Mouse (Mus musculus) T-helper 2 cell (primary cell): Measurements from ENCODE around the gene Tent5b.

Source experiments
- in situ Hi-C: fragments of 300-600 bp; cut with MboI, MseI; formaldehyde crosslinking; loops from one replicate; pipeline ENCODE4 v1.15.1; 2025; ENCODE audit warnings: high pct_unique_total_duplicates

The Tent5b gene

DNA sequence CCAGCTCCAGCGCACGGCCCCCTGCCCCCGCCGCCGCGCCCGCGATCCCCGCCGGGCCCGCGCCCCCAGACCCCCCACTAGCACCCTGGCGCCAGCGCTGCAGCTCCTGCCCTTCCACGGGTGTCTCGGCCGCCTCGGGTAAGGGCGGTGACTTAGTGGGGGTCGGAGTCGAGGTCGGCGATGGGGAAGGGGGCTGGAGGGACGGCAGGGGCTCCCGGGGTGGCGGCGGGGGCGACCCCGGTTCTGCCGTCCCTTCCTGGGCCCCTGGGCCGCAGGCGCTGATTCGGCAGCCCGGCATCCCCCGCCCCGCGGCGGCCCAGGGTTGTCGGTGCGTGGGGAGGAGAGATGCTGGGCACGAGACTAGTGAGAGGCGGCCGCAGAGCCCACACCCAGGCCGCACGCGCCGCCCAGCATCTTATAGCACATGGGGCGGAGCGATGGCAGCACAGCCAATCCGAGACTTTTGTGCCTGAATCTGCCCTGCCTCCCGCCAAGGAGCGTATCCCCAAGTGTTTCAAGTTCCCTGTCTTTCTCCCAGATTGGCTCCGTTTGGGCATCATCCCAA, 18.3 kb downstream of the Tent5b start, which contains the start of gene Trnp1:
Gene Trnp1 (minus strand): TSS at position 391 of the 565 bp plus-strand sequence.
- in situ Hi-C loops, result no loop called here

- in situ Hi-C loops, result no loop called here
Measured at GRCm38 (mm10) chr4:133501514-133501913, 21.6 kb downstream of the Tent5b start.

GRCm38 (mm10) chr4:133504300-133504699, 24.4 kb downstream of the Tent5b start:
- in situ Hi-C loops, result no loop called here

DNA sequence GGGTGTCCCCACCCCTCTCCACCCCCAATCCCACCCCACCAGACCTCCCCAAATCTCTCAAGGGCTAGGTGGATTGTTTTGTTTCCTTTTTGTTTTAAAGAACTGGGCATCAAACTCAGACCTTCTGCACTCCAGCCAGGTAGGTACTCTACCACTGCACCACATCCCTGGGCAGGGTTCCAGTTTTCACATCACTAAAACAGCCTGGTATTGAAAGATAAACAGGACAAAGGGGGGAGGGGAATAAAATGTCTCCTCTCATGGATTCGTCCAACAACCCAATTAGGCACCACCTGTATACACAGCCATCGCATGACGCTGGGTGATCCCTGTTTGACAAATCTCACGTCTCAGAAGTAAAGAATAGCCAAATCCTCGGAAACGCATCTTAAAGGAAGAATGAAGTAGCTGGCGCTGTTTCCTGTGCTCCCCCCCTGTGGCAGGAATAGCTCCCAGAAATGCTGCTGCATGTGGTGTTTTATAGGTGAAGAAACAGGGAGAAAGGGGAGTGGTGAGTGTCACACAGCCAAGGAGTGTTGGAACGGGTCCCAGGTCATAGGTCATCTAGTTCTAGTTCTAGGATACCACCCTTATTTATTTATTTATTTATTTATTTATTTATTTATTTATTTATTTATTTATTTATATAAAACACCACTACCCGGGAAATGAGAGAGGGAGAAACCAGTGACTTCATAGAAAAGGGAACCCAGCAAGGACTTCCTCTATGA, 25.0 kb downstream of the Tent5b start:
- in situ Hi-C loops, result no loop called here

DNA sequence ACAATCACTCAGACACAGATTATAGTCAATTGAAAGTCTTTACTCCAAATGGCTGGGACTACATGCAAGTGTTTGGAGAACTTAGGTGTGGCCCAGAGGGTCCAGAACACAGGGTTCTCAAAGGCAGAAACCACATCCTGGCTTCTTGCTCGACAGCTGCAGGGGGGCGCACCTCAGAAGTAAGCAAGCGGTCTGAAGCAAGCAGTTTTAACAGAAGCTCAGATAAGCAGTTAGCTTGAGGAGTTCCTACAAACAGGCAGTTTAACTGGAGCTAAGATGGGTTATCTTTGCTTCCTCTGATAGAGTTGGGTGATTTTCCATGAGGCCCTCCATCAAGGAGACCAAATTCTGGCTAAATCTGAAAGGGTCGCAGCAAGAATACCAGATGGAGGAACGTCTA, 26.6 kb downstream of the Tent5b start:
- in situ Hi-C loops, result no loop called here

DNA sequence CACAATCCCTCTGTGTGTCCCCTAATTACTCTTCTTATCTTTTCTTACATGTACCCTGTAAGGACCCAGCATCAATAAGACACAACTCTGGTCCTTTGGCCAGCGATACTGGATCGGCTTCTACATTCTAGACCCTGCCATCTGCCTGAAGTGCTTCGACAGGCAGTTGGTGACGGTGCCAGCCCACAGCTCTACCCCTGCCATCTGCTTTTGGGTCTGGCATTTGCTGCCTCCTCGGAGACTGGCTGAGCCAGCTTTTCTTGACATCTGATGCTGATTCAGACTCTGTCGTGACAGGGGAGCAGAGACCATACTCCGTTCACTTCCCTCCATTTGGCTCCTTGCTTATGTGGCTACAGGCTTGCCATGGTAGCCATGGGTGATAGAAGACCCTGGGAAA, 29.1 kb downstream of the Tent5b start:
- in situ Hi-C loops, result no loop called here

- in situ Hi-C loops, result loop anchor here (10.0 kb wide), 1 partner anchor 1664 kb away; no protein-coding TSS in a partner anchor
Measured at GRCm38 (mm10) chr4:133511050-133511449, 31.1 kb downstream of the Tent5b start.

- in situ Hi-C loops, result loop anchor here (10.0 kb wide), 1 partner anchor 1662 kb away; no protein-coding TSS in a partner anchor
Measured at GRCm38 (mm10) chr4:133512511-133512910, 32.6 kb downstream of the Tent5b start.

DNA sequence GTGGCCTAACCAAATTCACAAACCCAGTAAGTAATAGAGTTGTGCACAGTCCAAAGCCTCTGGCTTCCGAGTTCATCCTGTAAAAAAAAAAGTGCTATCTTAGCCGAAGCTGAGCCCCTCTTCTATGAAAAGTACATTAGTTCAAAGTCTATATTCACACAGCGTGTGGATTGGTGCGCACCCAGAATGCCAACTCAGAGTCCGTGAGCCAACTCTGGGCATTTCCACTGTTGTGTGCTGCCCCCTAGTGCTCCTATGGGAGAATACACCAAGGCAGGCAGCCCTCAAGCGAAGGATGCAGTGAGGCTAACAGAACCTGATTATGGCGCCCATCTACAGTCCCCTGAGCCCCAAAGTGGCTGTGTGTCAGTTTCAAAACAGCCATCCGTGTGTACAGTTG, 33.0 kb downstream of the Tent5b start:
- in situ Hi-C loops, result loop anchor here (10.0 kb wide), 1 partner anchor 1662 kb away; no protein-coding TSS in a partner anchor

- in situ Hi-C loops, result loop anchor here (10.0 kb wide), 1 partner anchor 1656 kb away; no protein-coding TSS in a partner anchor
Measured at GRCm38 (mm10) chr4:133518601-133519368, 38.9 kb downstream of the Tent5b start, which contains the start of gene Kdf1. Gene Kdf1 (plus strand): TSS chr4:133518963.

DNA sequence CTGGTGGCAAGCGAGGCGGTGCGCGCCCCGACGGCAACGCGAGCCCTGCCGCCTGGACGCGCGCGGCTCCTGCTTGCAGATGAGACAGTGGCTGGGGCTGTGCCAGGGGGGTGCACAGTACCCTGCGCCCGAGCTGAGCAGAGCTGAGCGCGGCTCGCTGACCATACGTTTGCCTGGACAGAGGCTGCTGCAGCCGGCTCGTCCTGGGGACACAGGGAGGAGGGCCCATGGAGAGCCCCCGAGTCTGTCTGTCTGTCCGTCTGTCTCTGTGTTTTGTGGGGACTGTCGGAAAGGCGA, 39.4 kb downstream of the Tent5b start:
- in situ Hi-C loops, result loop anchor here (10.0 kb wide), 1 partner anchor 1655 kb away; no protein-coding TSS in a partner anchor

DNA sequence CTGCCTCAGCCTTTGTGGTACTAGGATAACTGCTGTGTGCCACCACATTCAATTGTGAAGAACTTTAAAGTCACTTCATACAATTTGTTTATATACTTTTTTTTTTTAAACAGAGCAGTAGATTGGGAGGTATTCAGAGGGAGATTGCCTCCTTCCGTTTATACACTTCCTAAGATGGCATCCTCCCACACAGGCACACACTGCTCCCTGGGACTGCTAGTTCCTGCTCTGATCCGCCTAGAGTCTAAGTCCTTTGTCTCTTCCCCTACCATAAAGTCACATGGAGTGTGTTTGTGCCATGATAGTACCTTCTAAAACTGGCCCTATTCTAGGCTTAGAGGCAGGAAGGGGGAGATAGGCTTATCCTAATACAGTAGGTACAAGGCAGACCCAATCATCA, 41.6 kb downstream of the Tent5b start:
- in situ Hi-C loops, result no loop called here

DNA sequence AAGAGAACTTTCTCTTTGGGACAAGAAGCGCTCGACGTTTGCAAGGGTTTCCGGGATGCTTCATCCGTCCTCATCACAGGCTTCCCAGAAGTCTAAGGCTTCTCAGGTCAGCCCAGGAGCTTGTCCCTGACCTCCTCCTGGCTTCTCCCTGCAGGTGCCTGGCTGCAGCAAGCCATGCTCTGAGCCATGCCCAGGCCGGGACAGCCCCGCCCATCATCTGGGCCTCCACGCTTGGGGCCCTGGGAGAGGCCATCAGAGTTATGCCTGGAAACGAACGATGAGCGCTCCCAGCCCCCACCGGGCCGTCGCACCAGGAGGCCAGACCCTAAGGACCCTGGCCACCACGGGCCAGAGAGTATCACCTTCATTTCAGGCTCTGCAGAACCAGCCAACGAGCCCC, 47.9 kb downstream of the Tent5b start:
- in situ Hi-C loops, result no loop called here

GRCm38 (mm10) chr4:133532777-133533176, 52.8 kb downstream of the Tent5b start:
- in situ Hi-C loops, result no loop called here

GRCm38 (mm10) chr4:133536081-133536480, 56.1 kb downstream of the Tent5b start:
- in situ Hi-C loops, result no loop called here

DNA sequence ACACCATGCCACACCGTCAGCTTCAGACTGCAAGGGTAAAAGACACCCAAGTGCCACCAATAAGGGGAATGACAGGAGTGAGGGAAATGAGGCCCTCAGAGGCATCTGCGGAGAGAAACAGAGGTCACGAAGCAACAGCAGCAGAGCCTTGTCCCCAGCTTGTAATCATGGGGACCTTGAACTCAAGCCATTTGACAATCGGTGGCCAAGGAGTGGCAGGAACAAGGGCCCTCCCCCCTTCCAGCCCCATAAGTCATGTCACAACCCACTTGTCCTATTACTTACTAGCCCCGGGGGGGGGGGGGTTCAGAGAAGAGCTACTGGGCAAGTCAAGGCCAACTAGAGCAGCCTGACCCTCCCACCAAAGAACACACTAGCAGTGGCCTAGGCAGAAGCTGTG, 56.7 kb downstream of the Tent5b start:
- in situ Hi-C loops, result no loop called here
